Mouse (Mus musculus): ENCODE data around the gene C87436.

C87436 gene

DNA sequence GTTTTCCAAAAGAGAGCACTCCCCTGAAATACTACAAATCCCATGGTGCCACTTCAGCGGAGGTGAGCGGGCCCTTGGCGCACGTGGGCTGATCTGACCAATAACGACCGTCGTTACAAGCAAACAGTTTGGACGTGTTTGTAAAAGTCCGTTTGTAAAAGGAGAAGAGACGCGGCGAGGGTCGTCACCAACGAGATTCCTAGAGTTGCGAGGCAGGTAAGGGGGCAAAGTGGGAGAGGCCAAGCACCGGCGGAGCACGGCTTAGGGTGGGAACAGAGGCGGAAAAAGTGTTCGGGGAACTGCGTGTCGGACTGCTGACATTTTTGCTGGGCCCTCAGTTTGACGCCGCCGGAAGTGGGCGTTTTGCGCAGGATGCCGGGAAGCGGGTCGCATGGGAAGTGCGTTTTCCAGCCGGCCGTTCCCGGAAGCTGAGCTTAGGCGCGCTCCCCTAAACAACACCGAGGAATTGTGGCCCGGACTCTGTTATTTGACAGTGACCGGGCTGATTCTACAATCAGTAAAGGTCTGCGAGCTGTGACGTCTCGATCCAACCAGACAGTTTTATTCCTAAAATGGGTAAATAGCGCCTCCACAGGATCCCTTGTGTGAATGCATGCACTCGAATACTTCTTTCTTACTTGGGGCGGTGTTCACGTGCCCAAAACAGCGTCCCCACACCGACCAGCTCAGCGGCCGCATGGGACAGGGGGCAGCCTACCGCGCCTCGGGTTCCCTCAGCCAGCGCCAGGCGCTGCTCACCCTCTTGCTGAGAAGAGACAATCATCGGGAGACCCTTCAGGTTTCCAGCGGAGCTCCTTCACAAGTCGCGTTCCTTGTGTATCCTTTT lies at the start of gene C87436:
Gene C87436, plus strand, starts transcription at position 103 of the 847 bp plus-strand sequence.
- peak; percentile 87 for DNase-seq (ENCODE audit: low read depth, low spot score)

DNA sequence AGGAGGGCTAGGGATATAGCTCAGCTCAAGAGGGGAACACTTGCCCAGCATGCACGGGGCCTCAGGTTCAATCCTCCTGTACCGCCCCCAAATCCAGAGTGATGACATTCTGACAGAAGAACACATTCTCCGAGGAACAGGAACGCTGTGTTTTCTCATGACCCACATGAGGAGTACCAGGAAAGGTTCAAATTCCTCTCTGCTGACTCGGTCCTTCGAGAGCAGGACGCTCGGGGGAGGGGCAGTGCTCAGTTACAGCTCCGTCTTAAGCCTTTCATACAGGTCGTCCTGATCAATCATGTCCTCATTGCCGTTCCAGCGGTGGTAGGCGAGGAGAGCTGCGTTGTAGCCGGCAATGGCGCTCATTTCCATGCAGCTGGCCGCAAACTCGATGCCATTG lies 49.7 kb upstream of the C87436 start:
- no peak for DNase-seq (ENCODE audit: low read depth, low spot score)

DNA sequence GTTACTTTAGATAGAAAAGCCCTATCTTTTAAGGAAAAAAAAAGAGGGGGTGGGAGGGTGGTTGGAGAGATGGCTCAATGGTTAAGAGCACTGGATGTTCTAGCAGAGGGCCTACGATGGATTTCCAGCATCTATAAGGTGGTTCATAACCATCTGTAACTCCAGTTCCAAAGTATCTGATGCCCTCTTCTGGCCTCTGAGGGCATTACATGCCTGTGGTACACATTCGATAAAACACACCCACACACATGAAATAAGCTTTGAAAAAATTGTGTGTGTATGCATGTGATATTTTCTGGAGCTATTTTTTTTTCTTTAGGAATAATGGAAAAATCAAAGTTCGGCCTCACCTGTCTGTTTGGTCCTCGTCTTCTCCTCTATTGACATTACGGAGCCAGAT lies 46.8 kb upstream of the C87436 start:
- no peak for DNase-seq (ENCODE audit: low read depth, low spot score)

DNA sequence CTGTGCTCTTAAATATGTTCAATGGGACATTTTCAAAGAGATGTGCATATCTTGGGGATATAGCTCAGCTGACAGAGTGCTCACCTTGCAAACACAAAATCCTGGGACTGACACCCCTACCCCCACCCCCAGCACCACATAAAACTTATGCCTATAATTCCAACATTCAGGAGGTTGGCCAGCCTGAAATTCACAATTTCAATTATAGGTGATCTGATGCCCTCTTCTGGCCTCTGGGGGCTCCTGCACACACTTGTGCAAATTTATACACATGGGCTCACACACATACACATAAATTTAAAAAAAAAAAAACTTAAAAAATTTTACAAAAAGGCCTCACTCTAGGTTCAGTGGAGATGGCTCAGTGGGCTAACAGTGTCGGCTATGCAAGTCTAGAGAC lies 45.0 kb upstream of the C87436 start:
- no peak for DNase-seq (ENCODE audit: low read depth, low spot score)

DNA sequence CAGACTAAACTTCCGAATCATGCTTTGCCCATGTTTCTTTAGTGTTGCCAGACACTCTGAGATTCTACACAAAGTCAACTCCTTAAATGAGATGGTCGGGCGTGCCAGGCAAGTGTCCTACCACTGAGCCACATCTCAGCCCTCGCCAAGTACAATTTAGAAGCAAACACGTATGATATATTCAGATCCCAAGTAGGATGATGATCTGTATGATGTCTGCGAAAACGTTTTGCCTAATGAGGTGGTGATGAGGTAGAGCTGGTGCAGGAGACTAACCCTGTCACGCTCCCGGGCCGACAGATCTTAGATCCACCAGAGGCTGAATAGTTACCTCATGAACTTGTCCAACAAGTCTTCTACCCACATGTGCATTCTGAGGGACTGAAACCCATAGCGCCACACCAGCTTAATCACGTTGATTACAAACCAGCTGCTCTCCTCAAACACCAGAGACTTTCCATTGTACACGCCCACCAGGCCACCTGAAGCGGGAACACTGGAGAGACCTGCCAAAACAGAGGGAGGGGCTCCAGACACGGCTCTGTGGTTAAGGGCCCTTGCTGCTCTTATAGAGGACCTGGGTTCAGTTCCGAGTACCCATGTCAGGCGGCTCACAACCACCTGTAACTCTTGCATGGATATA lies 44.0 kb upstream of the C87436 start:
- no peak for DNase-seq (ENCODE audit: low read depth, low spot score)

DNA sequence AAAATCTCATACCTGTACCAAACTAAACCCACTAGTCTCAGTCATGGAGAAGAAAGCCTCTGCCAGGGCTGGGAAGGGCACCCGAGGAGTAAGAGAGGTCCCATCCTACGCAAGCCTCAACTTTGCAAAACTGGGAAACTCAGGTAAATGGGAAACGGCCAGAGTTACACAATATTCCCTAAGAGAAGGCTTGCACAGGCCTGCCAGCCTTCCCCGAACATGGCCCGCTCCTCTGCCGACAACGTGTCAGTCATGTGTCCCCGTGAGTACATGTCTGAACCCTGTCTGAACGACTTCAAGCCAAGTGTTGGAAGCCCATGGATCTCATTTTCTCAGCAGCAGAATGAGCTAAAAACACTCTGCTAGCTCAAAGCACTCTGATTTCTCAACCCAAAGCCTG lies 43.2 kb upstream of the C87436 start:
- DNase-seq (ENCODE audit: low read depth, low spot score) = no peak

DNA sequence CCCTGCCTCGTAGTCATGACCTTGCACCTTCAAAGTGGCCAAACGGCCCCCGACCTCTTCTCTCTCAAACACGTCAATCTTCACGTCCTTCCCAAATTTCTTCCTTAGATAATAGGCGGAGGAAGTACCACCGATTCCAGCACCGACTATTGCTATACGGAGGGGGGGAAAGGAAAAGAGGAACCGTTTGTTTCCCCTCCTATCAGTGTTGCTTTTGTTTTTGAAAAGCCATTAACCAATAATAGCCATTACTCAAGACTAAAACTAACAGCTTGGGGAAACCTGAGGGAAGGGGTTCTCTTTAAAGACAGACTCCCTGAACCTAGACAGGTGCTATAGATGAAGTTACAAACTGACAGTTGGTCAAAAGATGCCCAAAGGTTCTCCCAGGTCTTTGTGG lies 42.2 kb upstream of the C87436 start:
- no peak for DNase-seq (ENCODE audit: low read depth, low spot score)

DNA sequence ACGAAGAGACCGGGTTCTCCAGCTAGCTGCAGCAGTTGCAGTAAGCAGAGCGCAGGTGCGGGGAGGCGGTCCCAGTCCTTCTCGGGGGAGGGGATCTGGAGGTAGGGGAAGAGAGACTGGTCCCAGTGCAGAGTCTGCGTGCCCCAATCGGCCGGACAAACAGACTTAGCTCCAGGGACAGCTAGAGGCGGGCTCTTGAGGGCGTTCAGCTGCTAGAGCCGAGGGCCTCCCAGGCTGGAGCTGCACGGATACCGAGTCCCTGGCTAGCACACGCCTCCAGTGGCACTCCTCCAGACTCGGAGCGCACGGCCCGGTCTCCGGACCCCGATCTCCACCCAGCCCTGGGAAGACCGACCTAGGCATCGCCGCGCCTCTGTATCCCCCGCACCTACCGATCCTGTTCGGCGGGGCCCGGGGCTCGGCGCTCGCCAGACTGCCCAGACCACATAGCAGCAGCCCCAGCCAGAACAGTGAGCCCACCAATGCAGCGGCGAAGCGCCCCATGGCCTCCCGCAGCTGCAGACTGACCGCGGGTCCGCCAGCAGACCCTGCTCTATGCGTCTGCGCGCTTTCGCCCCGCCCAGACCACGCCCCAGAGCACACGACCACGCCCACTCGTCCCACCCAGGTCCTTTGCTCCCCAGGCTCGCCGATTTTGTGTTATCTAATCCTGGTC lies 41.5 kb upstream of the C87436 start, which contains the start of gene Pcyox1:
Gene Pcyox1, minus strand, starts transcription at position 574 of the 676 bp plus-strand sequence.
- peak; percentile 66 for DNase-seq (ENCODE audit: low read depth, low spot score)

DNA sequence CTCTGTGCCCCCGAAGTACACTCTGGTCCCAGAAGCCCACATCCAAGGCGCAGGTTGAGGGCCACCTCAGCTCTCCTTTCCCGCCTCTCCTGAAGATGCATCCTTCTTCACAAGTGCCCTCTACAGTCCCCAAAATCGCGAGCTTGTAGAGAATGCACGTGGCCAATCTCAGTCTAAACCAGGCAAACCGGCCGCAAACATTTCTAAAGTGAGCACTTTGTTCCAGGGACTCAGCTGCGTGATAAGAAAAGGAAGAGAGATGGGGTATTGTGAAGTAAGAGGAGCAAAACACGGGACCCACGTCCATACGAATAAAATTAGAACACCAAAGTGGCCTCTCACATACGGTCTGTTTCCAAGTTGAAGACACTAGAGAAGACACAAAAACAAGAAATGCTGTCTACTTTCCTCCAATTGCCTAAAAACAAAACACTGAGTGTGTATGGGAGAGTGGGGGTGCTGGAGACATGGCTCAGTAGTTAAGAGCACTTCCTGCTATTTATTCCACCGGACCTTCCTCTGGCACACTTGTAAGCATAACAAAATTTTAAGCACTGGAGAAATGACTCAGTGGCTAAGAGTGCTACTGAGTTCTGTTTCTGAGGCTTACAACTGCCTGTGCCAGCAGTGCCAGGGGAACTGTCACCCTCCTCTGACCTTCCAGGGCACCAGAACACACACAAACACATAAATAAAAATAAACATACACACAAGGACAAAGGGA lies 40.8 kb upstream of the C87436 start:
- DNase-seq (ENCODE audit: low read depth, low spot score) = no peak

DNA sequence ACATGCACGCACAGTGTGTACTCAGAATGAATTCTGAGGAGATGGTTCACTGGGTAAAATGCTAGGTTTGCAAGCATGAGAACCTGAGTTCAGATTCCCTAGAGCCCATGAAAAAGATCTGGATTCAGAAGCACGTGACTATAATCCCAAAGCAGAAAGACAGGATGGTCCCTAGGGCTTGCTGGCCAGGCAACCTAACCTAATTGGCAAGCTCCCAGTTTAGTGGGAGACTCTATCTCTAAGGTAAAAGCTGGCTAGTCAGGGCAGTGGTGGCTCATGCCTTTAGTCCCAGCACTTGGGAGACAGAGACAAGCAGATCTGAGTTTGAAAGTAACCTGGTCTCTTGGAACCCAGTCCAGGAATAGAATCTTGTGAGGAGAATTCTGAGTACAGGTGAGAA lies 39.2 kb upstream of the C87436 start:
- DNase-seq (ENCODE audit: low read depth, low spot score) = no peak

DNA sequence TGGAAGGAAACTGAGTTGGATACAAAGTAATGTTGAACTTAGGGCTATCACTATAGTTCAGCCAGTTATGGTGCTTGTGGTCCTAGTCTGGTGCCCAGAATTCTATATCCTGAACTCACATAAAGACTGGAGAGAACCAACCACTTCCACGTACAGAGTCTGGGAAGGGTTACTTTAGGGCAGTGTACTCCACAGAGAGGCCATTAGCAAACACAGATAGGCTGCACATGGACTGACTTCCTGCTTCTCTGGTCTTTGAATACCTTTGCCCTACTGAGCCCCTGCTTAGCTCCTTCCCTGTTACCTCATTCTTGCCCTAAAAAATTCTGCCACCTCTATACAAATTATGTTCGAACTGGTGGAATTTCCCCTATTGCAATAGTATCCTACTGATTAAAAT lies 38.2 kb upstream of the C87436 start:
- no peak for DNase-seq (ENCODE audit: low read depth, low spot score)

DNA sequence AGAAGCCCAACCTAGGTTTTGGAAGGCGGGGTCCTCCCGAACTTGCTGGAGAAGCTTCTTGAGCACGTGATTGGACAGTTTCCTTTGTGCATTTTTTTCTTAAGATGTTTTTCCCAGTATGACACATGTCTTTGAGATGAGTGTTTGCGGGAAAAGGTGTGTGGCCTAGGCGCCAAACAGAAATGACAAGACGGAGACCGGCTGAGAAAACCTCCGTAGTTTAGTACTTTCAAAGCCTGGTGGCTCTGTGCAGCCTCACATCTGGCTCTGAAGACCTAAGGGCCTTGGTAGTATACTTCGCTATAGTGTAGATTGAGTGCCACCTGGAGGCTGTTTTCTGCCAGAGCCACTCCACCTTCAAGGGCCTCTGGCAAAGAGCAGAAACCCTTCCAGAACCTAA lies 37.2 kb upstream of the C87436 start:
- DNase-seq (ENCODE audit: low read depth, low spot score) = peak; percentile 43

DNA sequence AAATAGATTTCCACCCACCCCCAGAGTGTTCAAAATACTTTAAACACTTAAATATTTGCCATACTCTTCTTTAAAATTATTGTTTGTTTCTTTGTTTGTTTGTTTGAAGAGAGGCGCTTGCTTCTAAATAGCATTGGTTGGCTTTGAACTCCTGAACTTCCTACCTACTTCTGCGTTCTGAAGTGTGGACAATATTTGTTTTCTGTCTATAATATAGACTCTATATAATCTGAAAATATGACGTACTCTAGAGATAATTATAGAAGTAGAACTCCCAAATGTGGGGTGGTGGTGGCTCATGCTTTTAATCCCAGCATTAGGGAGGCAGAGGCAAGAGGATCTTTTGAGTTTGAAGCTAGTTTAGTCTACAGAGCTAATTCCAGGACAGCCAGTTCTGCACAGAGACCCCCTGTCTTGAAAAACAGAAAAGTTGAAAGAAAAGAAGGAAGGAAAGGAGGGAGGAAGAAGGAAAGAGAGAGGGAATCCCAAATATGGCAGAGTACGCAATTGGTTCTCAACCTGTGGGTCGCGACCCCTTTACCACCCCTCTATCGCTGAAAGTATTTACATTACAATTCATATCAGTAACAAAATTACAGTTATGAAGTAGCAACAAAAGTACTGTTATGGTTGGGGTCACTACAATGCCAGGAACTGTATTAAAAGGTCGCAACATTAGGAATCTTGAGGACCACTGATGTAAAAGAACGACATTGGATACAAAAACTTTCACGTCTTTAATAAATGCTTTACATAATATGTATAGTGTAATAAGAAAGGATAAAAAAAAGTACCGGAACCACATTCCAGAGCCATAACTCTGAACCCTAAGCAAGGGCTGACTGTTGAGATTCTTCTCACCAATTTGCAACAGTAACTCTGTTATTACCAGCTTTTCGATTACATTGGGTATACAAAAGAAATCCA lies 35.2 kb upstream of the C87436 start:
- no peak for DNase-seq (ENCODE audit: low read depth, low spot score)

DNA sequence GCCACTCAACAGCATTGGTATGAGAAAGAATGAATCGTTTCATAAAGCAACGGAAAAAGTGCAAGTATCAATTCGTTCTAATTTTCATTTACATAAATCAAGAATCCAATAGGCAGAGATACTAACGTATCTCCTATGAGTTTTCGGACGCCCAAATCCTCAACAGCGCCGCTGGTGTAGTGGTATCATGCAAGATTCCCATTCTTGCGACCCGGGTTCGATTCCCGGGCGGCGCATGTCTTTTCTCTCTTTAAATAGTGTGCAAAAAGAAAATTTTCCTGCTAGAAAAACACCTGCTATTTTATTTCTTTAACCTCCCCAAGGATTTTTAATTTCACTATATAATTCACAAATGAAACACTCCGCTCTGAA lies 34.5 kb upstream of the C87436 start:
- DNase-seq (ENCODE audit: low read depth, low spot score) = peak; percentile 71

DNA sequence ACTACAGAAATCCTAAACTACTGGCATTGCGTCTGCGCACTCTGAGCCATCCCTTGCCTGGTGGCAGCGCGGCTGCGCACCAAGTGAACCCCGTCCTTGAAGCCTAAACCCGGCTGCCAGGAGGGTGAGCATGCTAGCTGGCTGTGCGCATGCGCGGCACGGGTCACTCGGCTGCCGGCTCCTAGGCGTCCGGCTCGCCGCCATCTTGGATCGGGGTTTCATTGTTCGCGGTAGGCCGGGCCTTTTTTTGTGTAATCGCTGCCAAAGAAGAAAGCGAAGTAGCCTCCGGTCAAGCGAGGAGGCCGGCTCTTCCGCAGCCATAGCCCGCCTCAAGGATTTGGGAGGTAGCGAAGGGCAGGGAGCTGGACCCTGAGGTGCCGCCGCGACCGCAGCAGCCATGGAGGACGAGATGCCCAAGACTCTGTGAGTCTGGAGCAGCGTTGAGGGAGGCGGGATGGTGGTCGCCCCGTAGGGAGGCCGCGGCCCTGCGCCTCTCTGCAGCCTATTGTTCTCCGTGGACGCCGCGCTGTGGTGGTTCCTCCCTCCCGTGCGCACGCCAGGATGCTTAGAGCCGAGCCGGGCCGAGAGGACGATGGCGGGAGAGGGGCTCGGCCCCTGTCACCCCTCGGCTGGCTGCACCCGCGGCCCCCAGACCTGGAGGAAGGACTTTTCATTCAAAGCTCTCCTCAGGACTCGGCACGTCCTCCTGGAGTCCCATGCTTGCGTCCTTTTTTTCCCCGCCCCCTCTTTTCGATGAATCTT lies 33.9 kb upstream of the C87436 start, which contains the start of gene Tia1:
Gene Tia1, plus strand, starts transcription at position 120 of the 762 bp plus-strand sequence.
- peak; percentile 92 for DNase-seq (ENCODE audit: low read depth, low spot score)

DNA sequence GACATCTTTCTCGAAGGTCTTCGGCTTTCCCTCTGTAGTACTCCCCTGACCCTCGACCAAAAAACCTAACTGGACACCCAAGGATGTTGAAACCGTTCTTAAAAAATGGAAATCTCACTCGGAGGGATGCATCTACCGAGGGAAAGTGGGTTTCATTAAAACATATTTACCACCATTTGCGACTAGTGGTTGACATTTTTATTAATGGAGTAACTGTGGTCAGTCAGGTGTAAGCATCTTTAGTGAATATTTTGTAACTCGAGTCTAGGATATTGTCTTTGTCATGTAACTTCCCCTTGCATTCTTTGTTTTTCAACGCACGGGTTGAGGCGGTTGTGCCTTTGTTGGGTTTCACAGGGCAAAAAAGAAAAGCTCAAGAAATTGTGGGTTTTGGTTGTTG lies 33.2 kb upstream of the C87436 start:
- no peak for DNase-seq (ENCODE audit: low read depth, low spot score)

DNA sequence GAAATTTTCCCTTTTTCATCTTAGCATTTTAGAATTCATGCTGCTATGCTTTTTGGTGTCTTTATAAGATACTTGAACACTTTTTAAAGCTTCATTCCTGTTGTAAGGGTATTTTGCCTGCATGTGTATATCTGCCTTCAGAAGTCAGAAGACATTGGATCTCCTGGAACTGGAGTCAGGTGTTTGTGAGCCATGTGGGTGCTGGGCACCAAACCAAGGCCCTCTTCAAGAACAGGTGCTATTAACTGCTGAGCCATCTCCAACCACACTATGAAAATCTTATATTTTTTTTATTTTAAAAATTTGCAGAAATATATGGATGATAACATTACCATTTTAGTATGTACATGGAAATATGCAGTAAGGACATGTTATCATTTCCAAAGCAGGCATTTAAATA lies 31.9 kb upstream of the C87436 start:
- no peak for DNase-seq (ENCODE audit: low read depth, low spot score)

DNA sequence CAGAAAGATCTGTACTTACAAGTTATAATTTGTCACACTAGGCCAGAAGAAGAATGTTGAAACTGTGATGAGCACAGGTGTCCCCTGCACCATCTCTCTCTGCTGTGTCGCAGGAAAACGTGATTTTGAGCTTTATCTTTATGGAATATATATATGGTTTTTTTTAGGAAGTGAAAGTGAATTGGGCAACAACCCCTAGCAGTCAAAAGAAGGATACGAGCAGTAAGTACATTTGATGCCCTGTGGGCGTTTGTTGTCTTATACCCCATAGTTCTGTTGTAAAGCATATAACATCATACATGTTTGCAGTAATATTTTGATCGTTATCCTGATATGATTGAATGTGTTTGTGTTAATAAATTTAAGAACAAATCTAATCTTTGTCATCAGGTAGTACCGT lies 19.5 kb upstream of the C87436 start:
- DNase-seq (ENCODE audit: low read depth, low spot score) = no peak

DNA sequence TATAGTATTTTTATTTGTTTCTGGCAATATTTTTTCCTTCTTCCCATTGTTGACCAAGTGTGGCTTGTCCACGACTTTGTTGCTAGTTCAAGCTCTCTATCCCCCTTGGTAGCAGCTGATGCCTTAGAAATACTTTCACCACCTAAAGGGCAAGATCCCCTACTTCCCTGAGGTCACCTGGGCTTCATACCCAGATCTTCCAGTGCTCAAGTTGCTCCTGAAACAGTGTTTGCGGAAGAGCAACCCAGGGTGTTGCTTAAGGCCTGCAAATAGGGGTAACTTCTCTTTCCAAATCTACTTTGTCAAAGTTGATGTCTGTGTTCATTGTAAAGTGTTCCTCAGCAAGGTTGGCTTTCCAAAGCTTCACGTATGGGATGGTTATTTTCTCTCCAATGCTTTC lies 18.9 kb upstream of the C87436 start:
- no peak for DNase-seq (ENCODE audit: low read depth, low spot score)

DNA sequence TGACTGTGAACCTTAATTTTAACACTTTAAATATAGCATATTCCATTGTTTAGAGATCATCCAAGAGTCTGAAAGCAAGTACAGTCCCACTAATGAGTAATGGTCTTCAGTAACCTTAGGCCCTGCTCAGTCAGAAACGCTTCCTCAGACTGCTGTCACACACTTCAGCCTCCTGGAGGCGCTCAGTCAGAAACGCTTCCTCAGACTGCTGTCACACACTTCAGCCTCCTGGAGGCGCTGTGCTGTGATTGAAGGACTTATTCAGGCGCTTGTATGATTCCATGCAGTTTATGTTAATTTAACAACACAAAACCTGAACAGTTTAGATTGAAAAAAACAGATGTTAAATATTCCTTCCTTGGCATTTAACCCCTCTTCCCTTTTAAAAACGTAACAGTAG lies 17.7 kb upstream of the C87436 start:
- no peak for DNase-seq (ENCODE audit: low read depth, low spot score)
